Mouse (Mus musculus) left cerebral cortex, adult 9 months (tissue): ENCODE measurements around the gene Ebf1.

ENCODE experiments used
- DNase-seq, 2 experiments: peaks; one replicate each; pipeline ENCODE4 v3.0.0; 2022; ENCODE audit warnings: low spot score in 2 of 2

Ebf1 gene

GRCm38 (mm10) chr11:44661875-44662274 lies 44.8 kb downstream of the Ebf1 start:
- DNase-seq = no peak

GRCm38 (mm10) chr11:44663609-44664141 lies 46.6 kb downstream of the Ebf1 start:
- no peak for DNase-seq

- DNase-seq = no peak
Measured at GRCm38 (mm10) chr11:44665156-44665682, 48.1 kb downstream of the Ebf1 start.

- DNase-seq = no peak
Measured at GRCm38 (mm10) chr11:44665741-44666531, 48.8 kb downstream of the Ebf1 start.

GRCm38 (mm10) chr11:44666741-44667140 lies 49.6 kb downstream of the Ebf1 start:
- no peak for DNase-seq

GRCm38 (mm10) chr11:44681306-44681705 lies 64.2 kb downstream of the Ebf1 start:
- no peak for DNase-seq

GRCm38 (mm10) chr11:44681995-44682394 lies 64.9 kb downstream of the Ebf1 start:
- no peak for DNase-seq

GRCm38 (mm10) chr11:44682703-44683539 lies 65.8 kb downstream of the Ebf1 start:
- DNase-seq = no peak

GRCm38 (mm10) chr11:44684486-44685076 lies 67.5 kb downstream of the Ebf1 start:
- DNase-seq = no peak

GRCm38 (mm10) chr11:44685129-44685528 lies 68.0 kb downstream of the Ebf1 start:
- DNase-seq = no peak

GRCm38 (mm10) chr11:44685911-44686361 lies 68.8 kb downstream of the Ebf1 start:
- no peak for DNase-seq

- DNase-seq = no peak
Measured at GRCm38 (mm10) chr11:44686378-44686777, 69.3 kb downstream of the Ebf1 start.

GRCm38 (mm10) chr11:44688542-44688941 lies 71.4 kb downstream of the Ebf1 start:
- DNase-seq = no peak

- DNase-seq = no peak
Measured at GRCm38 (mm10) chr11:44689571-44690264, 72.6 kb downstream of the Ebf1 start.

- DNase-seq = no peak
Measured at GRCm38 (mm10) chr11:44690265-44690572, 73.1 kb downstream of the Ebf1 start.

GRCm38 (mm10) chr11:44695416-44695815 lies 78.3 kb downstream of the Ebf1 start:
- DNase-seq = no peak

GRCm38 (mm10) chr11:44696539-44697201 lies 79.6 kb downstream of the Ebf1 start:
- no peak for DNase-seq

GRCm38 (mm10) chr11:44700181-44700580 lies 83.1 kb downstream of the Ebf1 start:
- no peak for DNase-seq

- no peak for DNase-seq
Measured at GRCm38 (mm10) chr11:44701221-44701810, 84.2 kb downstream of the Ebf1 start.

- no peak for DNase-seq
Measured at GRCm38 (mm10) chr11:44701864-44702263, 84.7 kb downstream of the Ebf1 start.
